Mouse (Mus musculus): ENCODE results near the gene Tdrd7.

Tdrd7 gene

GRCm38 (mm10) chr4:45971806-45972447 is 6.8 kb downstream of the Tdrd7 start:
- intact Hi-C loops (cut with DNase I), result loop anchor here (5.0 kb wide), 1 partner anchor 155 kb away; no protein-coding TSS in a partner anchor

- intact Hi-C loops (cut with DNase I), result loop anchor here (5.0 kb wide), 1 partner anchor 155 kb away; no protein-coding TSS in a partner anchor
These were observed 7.3 kb downstream of the Tdrd7 start for GRCm38 (mm10) chr4:45972448-45972854.

- intact Hi-C loops (cut with DNase I), result loop anchor here (5.0 kb wide), 1 partner anchor 154 kb away; no protein-coding TSS in a partner anchor
These were observed 7.8 kb downstream of the Tdrd7 start for GRCm38 (mm10) chr4:45972951-45973350.

- intact Hi-C loops (cut with DNase I), result no loop called here
These were observed 12.0 kb downstream of the Tdrd7 start for GRCm38 (mm10) chr4:45976931-45977667.

- intact Hi-C loops (cut with DNase I), result no loop called here
These were observed 14.8 kb downstream of the Tdrd7 start for GRCm38 (mm10) chr4:45979916-45980315.

- intact Hi-C loops (cut with DNase I), result no loop called here
These were observed 15.9 kb downstream of the Tdrd7 start for GRCm38 (mm10) chr4:45981054-45981453.

- intact Hi-C loops (cut with DNase I), result no loop called here
These were observed 25.4 kb downstream of the Tdrd7 start for GRCm38 (mm10) chr4:45990427-45991135.

GRCm38 (mm10) chr4:45998536-45998935 is 33.4 kb downstream of the Tdrd7 start:
- intact Hi-C loops (cut with DNase I), result no loop called here

GRCm38 (mm10) chr4:46008142-46008793 is 43.1 kb downstream of the Tdrd7 start:
- intact Hi-C loops (cut with DNase I), result no loop called here

GRCm38 (mm10) chr4:46011698-46012097 is 46.6 kb downstream of the Tdrd7 start:
- intact Hi-C loops (cut with DNase I), result no loop called here

- intact Hi-C loops (cut with DNase I), result no loop called here
These were observed 50.5 kb downstream of the Tdrd7 start for GRCm38 (mm10) chr4:46015605-46016004.

GRCm38 (mm10) chr4:46023021-46023481 is 57.9 kb downstream of the Tdrd7 start:
- intact Hi-C loops (cut with DNase I), result no loop called here

- intact Hi-C loops (cut with DNase I), result no loop called here
These were observed 60.8 kb downstream of the Tdrd7 start for GRCm38 (mm10) chr4:46025893-46026292.

GRCm38 (mm10) chr4:46028224-46028623 is 63.1 kb downstream of the Tdrd7 start:
- intact Hi-C loops (cut with DNase I), result no loop called here

GRCm38 (mm10) chr4:46028781-46029180 is 63.6 kb downstream of the Tdrd7 start:
- intact Hi-C loops (cut with DNase I), result no loop called here

GRCm38 (mm10) chr4:46029552-46029951 is 64.4 kb downstream of the Tdrd7 start:
- intact Hi-C loops (cut with DNase I), result no loop called here

GRCm38 (mm10) chr4:46032448-46032847 is 67.3 kb downstream of the Tdrd7 start:
- intact Hi-C loops (cut with DNase I), result loop anchor here (5.0 kb wide), 1 partner anchor 90 kb away; no protein-coding TSS in a partner anchor

- intact Hi-C loops (cut with DNase I), result loop anchor here (5.0 kb wide), 1 partner anchor 89 kb away; no protein-coding TSS in a partner anchor
These were observed 68.1 kb downstream of the Tdrd7 start for GRCm38 (mm10) chr4:46033197-46033596.

- intact Hi-C loops (cut with DNase I), result no loop called here
These were observed 73.4 kb downstream of the Tdrd7 start for GRCm38 (mm10) chr4:46038591-46038891.

GRCm38 (mm10) chr4:46038892-46039751 is 74.0 kb downstream of the Tdrd7 start, which contains the start of gene Tmod1:
TSS of gene Tmod1 (plus strand) at chr4:46038935.
- intact Hi-C loops (cut with DNase I), result no loop called here

Data from adrenal gland (tissue).